Mouse (Mus musculus): Measurements from ENCODE around the gene Cflar. TPM values are rescaled to one million over a fixed set of nuclear protein-coding genes. Genes with fewer than 3 reads are reported as not detected.

The Cflar gene
- total and polyA plus RNA-seq, 2 experiments = 45.7 to 98.7 TPM

DNA sequence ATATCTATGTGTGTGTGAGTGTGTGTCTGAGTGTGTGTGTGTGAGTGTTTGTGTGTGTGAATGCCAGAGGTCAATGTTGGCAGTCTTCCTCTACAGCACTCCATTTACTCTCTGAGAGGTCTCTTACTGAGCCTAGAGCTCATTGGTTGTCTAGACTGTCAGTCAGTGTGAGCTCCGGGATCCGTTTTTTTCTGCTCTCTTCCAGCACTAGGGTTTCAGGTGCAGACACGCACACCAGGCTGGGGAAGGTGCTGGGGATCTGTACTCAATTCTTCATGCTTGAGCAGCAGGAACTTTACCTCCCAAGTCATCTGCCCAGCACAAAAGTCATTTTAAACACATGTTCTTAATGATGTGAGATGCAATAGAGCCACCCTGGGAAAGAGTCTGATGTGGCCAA is 60.8 kb downstream of the Cflar start:
- H3K9ac ChIP-seq (ENCODE audit: low read depth, low read length) = no peak overlapping the region
- no peaks in the 10 kb centered on the region for H3K79me2 ChIP-seq (ENCODE audit: control insufficient read depth, insufficient read depth, low read length)
- H3K27me3 ChIP-seq (ENCODE audit: control insufficient read depth, insufficient read depth, low read length) = no peaks in the 10 kb centered on the region
- no peaks in the 10 kb centered on the region for H3K36me3 ChIP-seq (ENCODE audit: control insufficient read depth, insufficient read depth, low read length)
- TF ChIP-seq CTCF (IDR thresholded peaks at IDR 0.05; ENCODE audit: low read depth, low read length) (no peak), POLR2A (IDR thresholded peaks at IDR 0.05; ENCODE audit: extremely low read depth, insufficient read depth, low read length) (no peak)
- DNase-seq (ENCODE audit: extremely low read depth, low read depth, low spot score) = no peak
- H3K4me1 ChIP-seq (ENCODE audit: control insufficient read depth, insufficient read depth, low read length) = peaks cover 2% of the 10 kb centered on the region; the same call in 1 of the 2 replicates
- H3K27ac ChIP-seq (replicated peaks; ENCODE audit: insufficient read depth, low read depth, low read length) = no peak overlapping the region
- no peak overlapping the region for H3K4me3 ChIP-seq (ENCODE audit: insufficient read depth, low read depth, low read length)
- 80% methylated on average over 3 of the region's 3 CpGs for WGBS

DNA sequence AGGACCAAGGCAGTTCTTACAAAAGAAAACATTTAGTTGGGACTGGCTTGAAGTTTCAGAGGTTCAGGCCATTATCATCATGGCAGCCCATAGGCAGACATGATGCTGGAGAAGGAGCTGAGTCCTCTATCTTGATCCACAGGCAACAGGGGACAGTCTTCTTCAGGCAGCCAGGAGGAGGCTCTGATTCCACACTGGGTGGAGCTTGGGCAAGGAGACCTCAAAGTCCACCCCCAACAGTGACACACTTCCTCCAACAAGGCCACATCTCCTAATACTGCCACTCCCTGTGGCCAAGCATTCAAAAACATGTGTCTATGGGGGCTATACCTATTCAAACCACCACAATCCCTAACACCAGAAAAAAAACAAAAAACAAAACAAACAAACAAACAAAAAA is 62.0 kb downstream of the Cflar start:
- TF ChIP-seq CTCF (IDR thresholded peaks at IDR 0.05; ENCODE audit: low read depth, low read length) (no peak), POLR2A (IDR thresholded peaks at IDR 0.05; ENCODE audit: extremely low read depth, insufficient read depth, low read length) (no peak)
- H3K4me1 ChIP-seq (ENCODE audit: control insufficient read depth, insufficient read depth, low read length) = peaks cover 2% of the 10 kb centered on the region; the same call in 1 of the 2 replicates
- H3K4me3 ChIP-seq (ENCODE audit: insufficient read depth, low read depth, low read length) = no peak overlapping the region
- H3K36me3 ChIP-seq (ENCODE audit: control insufficient read depth, insufficient read depth, low read length) = no peaks in the 10 kb centered on the region
- no peaks in the 10 kb centered on the region for H3K27me3 ChIP-seq (ENCODE audit: control insufficient read depth, insufficient read depth, low read length)
- no peak overlapping the region for H3K9ac ChIP-seq (ENCODE audit: low read depth, low read length)
- DNase-seq (ENCODE audit: extremely low read depth, low read depth, low spot score) = no peak
- H3K27ac ChIP-seq (replicated peaks; ENCODE audit: insufficient read depth, low read depth, low read length) = no peak overlapping the region
- H3K79me2 ChIP-seq (ENCODE audit: control insufficient read depth, insufficient read depth, low read length) = no peaks in the 10 kb centered on the region

DNA sequence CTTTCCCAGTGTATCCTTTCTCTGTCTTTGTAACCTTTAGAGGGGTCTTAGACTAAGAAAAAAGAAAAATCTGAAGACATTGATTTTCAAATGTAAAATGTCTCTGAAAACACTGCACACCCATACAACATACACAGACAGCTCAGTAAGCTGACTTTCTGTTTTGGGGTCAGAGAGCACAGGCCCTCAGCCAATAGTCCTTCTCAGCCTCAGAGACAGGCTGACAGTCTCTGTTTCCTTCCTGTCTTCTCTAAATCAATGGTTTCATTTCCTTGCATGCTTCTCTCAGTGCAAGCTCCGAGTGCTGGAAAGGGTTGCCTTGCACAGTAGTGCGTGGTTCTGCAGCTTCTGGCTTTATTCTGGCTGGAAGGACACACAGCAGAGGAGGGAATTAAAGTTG is 62.6 kb downstream of the Cflar start:
- peak overlapping the region; percentile 58; the same call in 1 of the 2 replicates for H3K27ac ChIP-seq (replicated peaks; ENCODE audit: insufficient read depth, low read depth, low read length)
- no peaks in the 10 kb centered on the region for H3K79me2 ChIP-seq (ENCODE audit: control insufficient read depth, insufficient read depth, low read length)
- TF ChIP-seq POLR2A (IDR thresholded peaks at IDR 0.05; ENCODE audit: extremely low read depth, insufficient read depth, low read length) = no peak
- TF ChIP-seq CTCF (IDR thresholded peaks at IDR 0.05; ENCODE audit: low read depth, low read length) = no peak
- WGBS = 59% methylated on average over 2 of the region's 2 CpGs
- H3K36me3 ChIP-seq (ENCODE audit: control insufficient read depth, insufficient read depth, low read length) = no peaks in the 10 kb centered on the region
- H3K27me3 ChIP-seq (ENCODE audit: control insufficient read depth, insufficient read depth, low read length) = no peaks in the 10 kb centered on the region
- no peak overlapping the region for H3K9ac ChIP-seq (ENCODE audit: low read depth, low read length)
- peaks cover 2% of the 10 kb centered on the region; the same call in 1 of the 2 replicates for H3K4me1 ChIP-seq (ENCODE audit: control insufficient read depth, insufficient read depth, low read length)
- H3K4me3 ChIP-seq (ENCODE audit: insufficient read depth, low read depth, low read length) = no peak overlapping the region
- peak; percentile 49 for DNase-seq (ENCODE audit: extremely low read depth, low read depth, low spot score)

DNA sequence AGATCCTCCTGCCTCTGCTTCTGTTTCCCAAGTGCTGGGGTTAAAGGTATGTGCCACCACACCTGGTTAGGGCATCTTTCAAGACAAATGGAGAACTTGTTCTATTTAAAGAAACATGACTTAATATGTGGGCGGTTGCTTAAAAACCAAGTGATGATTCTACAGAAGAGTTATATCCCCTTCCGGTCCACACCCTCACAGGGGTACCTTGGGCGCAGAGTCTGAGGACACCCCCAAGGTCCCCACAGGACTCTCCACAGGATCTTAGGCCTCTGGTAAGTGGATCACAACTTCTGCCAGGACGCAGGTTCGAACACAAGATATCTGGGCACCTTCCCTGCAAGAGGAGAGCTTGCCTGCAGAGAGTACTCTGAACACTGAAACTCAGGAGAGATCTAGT is 64.1 kb downstream of the Cflar start:
- no peak for DNase-seq (ENCODE audit: extremely low read depth, low read depth, low spot score)
- WGBS = 98% methylated on average over 5 of the region's 5 CpGs
- Histone ChIP-seq H3K27me3 (ENCODE audit: control insufficient read depth, insufficient read depth, low read length) (no peaks in the 10 kb centered on the region), H3K4me3 (ENCODE audit: insufficient read depth, low read depth, low read length) (no peak overlapping the region), H3K4me1 (ENCODE audit: control insufficient read depth, insufficient read depth, low read length) (peaks cover 2% of the 10 kb centered on the region; the same call in 1 of the 2 replicates), H3K9ac (ENCODE audit: low read depth, low read length) (no peak overlapping the region), H3K79me2 (ENCODE audit: control insufficient read depth, insufficient read depth, low read length) (no peaks in the 10 kb centered on the region), H3K36me3 (ENCODE audit: control insufficient read depth, insufficient read depth, low read length) (no peaks in the 10 kb centered on the region), H3K27ac (replicated peaks; ENCODE audit: insufficient read depth, low read depth, low read length) (no peak overlapping the region)
- TF ChIP-seq POLR2A (IDR thresholded peaks at IDR 0.05; ENCODE audit: extremely low read depth, insufficient read depth, low read length) = no peak

DNA sequence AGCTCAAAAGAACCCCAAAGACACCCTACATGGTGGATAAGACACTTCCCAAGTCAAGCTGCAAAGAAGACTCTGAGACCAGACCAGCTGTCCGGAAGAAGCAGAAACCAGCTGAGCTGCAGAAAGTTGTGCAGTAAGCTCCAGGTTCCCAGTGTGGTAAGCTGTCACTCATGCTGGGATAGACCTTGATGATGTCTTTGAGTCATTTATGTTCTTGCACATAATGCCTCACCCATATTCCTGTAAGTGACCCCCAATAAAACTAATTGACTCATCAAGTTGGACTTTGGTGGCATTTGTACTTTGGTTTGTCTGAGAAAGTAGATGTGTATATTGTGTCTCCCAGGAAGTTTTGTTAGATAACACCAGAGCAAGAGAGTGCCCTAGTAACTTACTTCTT is 66.3 kb downstream of the Cflar start:
- no peak for TF ChIP-seq CTCF (IDR thresholded peaks at IDR 0.05; ENCODE audit: low read depth, low read length)
- TF ChIP-seq POLR2A (IDR thresholded peaks at IDR 0.05; ENCODE audit: extremely low read depth, insufficient read depth, low read length) = no peak
- no peak overlapping the region for H3K27ac ChIP-seq (replicated peaks; ENCODE audit: insufficient read depth, low read depth, low read length)
- no peaks in the 10 kb centered on the region for H3K36me3 ChIP-seq (ENCODE audit: control insufficient read depth, insufficient read depth, low read length)
- 98% methylated on average over 1 of the region's 1 CpGs for WGBS
- peaks cover 2% of the 10 kb centered on the region; the same call in 1 of the 2 replicates for H3K4me1 ChIP-seq (ENCODE audit: control insufficient read depth, insufficient read depth, low read length)
- H3K79me2 ChIP-seq (ENCODE audit: control insufficient read depth, insufficient read depth, low read length) = no peaks in the 10 kb centered on the region
- H3K27me3 ChIP-seq (ENCODE audit: control insufficient read depth, insufficient read depth, low read length) = no peaks in the 10 kb centered on the region
- no peak overlapping the region for H3K9ac ChIP-seq (ENCODE audit: low read depth, low read length)
- no peak overlapping the region for H3K4me3 ChIP-seq (ENCODE audit: insufficient read depth, low read depth, low read length)
- DNase-seq (ENCODE audit: extremely low read depth, low read depth, low spot score) = no peak

DNA sequence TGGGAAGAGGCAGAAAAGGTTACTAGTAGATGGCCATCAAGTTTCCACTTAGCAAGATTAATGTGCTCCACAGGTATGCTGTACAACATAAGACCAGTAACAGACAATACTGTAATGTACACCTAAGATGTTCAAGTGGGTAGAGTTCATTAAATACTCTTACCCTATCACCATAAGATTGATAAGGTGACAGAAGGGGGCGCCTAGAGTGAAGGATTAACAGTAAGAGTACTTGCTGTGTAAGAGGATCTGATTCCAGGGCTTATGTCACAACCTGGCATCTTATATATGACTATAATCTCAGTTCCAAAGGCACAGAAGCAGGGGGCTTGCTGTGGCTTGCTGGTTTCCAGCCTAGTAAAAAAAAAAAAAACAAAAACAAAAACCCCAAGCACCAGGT is 66.9 kb downstream of the Cflar start:
- H3K36me3 ChIP-seq (ENCODE audit: control insufficient read depth, insufficient read depth, low read length) = no peaks in the 10 kb centered on the region
- no peak overlapping the region for H3K27ac ChIP-seq (replicated peaks; ENCODE audit: insufficient read depth, low read depth, low read length)
- no peak overlapping the region for H3K9ac ChIP-seq (ENCODE audit: low read depth, low read length)
- 41% methylated on average over 1 of the region's 1 CpGs for WGBS
- H3K4me3 ChIP-seq (ENCODE audit: insufficient read depth, low read depth, low read length) = no peak overlapping the region
- DNase-seq (ENCODE audit: extremely low read depth, low read depth, low spot score) = peak; percentile 35
- peaks cover 2% of the 10 kb centered on the region; the same call in 1 of the 2 replicates for H3K4me1 ChIP-seq (ENCODE audit: control insufficient read depth, insufficient read depth, low read length)
- no peaks in the 10 kb centered on the region for H3K27me3 ChIP-seq (ENCODE audit: control insufficient read depth, insufficient read depth, low read length)
- H3K79me2 ChIP-seq (ENCODE audit: control insufficient read depth, insufficient read depth, low read length) = no peaks in the 10 kb centered on the region
- TF ChIP-seq POLR2A (IDR thresholded peaks at IDR 0.05; ENCODE audit: extremely low read depth, insufficient read depth, low read length) = no peak
